Mouse (Mus musculus): ENCODE measurements around the gene Smyd3. TPM values are rescaled to one million over a fixed set of nuclear protein-coding genes. Genes with fewer than 3 reads are reported as not detected.

Gene Smyd3
- polyA plus RNA-seq, 1 experiment from 2014 or later: 21.4 TPM

- no peak for ATAC-seq (ENCODE audit: low FRiP score, low TSS enrichment)
- Histone ChIP-seq H3K27ac (ENCODE audit: low read length) (no peak overlapping the region), H3K9ac (replicated peaks; ENCODE audit: low read length) (no peak overlapping the region), H3K4me2 (replicated peaks; ENCODE audit: low read depth, low read length) (no peak overlapping the region), H3K4me1 (ENCODE audit: insufficient read depth, low read length) (no peaks in the 10 kb centered on the region), H3K36me3 (ENCODE audit: insufficient read depth, low read length) (0 out of 2 replicates have a peak, but pooled peaks cover 15% of the 10 kb centered on the region), H3K9me3 (ENCODE audit: low read length) (no peaks in the 10 kb centered on the region), H3K4me3 (ENCODE audit: low read length) (no peak overlapping the region), H3K27me3 (ENCODE audit: insufficient read depth, low read length) (no peaks in the 10 kb centered on the region)
- WGBS: 95% methylated on average over 3 of the region's 3 CpGs
Observed at GRCm38 (mm10) chr1:179539054-179539453, 21.2 kb upstream of the Smyd3 start.

- ATAC-seq (ENCODE audit: low FRiP score, low TSS enrichment): no peak
- Histone ChIP-seq H3K36me3 (ENCODE audit: insufficient read depth, low read length) (no peaks in the 10 kb centered on the region), H3K4me1 (ENCODE audit: insufficient read depth, low read length) (peaks cover 7% of the 10 kb centered on the region), H3K9ac (replicated peaks; ENCODE audit: low read length) (no peak overlapping the region), H3K27me3 (ENCODE audit: insufficient read depth, low read length) (no peaks in the 10 kb centered on the region), H3K4me2 (replicated peaks; ENCODE audit: low read depth, low read length) (no peak overlapping the region), H3K4me3 (ENCODE audit: low read length) (no peak overlapping the region), H3K27ac (ENCODE audit: low read length) (no peak overlapping the region), H3K9me3 (ENCODE audit: low read length) (no peaks in the 10 kb centered on the region)
- WGBS: 65% methylated on average over 3 of the region's 3 CpGs
Observed at GRCm38 (mm10) chr1:179519901-179520300, 2.1 kb upstream of the Smyd3 start.

- Histone ChIP-seq H3K4me2 (replicated peaks; ENCODE audit: low read depth, low read length) (peak overlapping the region; percentile 98), H3K27me3 (ENCODE audit: insufficient read depth, low read length) (no peaks in the 10 kb centered on the region)
- under 1% methylated on average over 21 of the region's 21 CpGs for WGBS
Observed at GRCm38 (mm10) chr1:179516941-179517712, 714 bp downstream of the Smyd3 start.

GRCm38 (mm10) chr1:179511895-179512294 lies 5.9 kb downstream of the Smyd3 start:
- H3K4me2 ChIP-seq (replicated peaks; ENCODE audit: low read depth, low read length): no peak overlapping the region
- no peak overlapping the region for H3K9ac ChIP-seq (replicated peaks; ENCODE audit: low read length)
- WGBS: 72% methylated on average over 7 of the region's 7 CpGs
- no peak for ATAC-seq (ENCODE audit: low FRiP score, low TSS enrichment)
- no peak overlapping the region for H3K27ac ChIP-seq (ENCODE audit: low read length)
- H3K36me3 ChIP-seq (ENCODE audit: insufficient read depth, low read length): no peaks in the 10 kb centered on the region
- no peaks in the 10 kb centered on the region for H3K27me3 ChIP-seq (ENCODE audit: insufficient read depth, low read length)
- no peak overlapping the region for H3K4me3 ChIP-seq (ENCODE audit: low read length)
- no peaks in the 10 kb centered on the region for H3K9me3 ChIP-seq (ENCODE audit: low read length)
- H3K4me1 ChIP-seq (ENCODE audit: insufficient read depth, low read length): peaks cover 7% of the 10 kb centered on the region

More at GRCm38 (mm10) chr1:179516941-179517712, 714 bp downstream of the Smyd3 start:
- H3K9ac ChIP-seq (replicated peaks; ENCODE audit: low read length): peak overlapping the region; percentile 79
- H3K9me3 ChIP-seq (ENCODE audit: low read length): no peaks in the 10 kb centered on the region
- ATAC-seq (ENCODE audit: low FRiP score, low TSS enrichment): peak; percentile 84
- peak overlapping the region; percentile 74 for H3K4me3 ChIP-seq (ENCODE audit: low read length)
- 0 out of 2 replicates have a peak overlapping the region, but pooled peaks have one; percentile 12 for H3K27ac ChIP-seq (ENCODE audit: low read length)
- no peaks in the 10 kb centered on the region for H3K36me3 ChIP-seq (ENCODE audit: insufficient read depth, low read length)
- H3K4me1 ChIP-seq (ENCODE audit: insufficient read depth, low read length): peaks cover 7% of the 10 kb centered on the region

GRCm38 (mm10) chr1:179510546-179511340 lies 7.1 kb downstream of the Smyd3 start:
- Histone ChIP-seq H3K27ac (ENCODE audit: low read length) (no peak overlapping the region), H3K4me2 (replicated peaks; ENCODE audit: low read depth, low read length) (no peak overlapping the region), H3K27me3 (ENCODE audit: insufficient read depth, low read length) (no peaks in the 10 kb centered on the region), H3K9me3 (ENCODE audit: low read length) (no peaks in the 10 kb centered on the region), H3K4me1 (ENCODE audit: insufficient read depth, low read length) (no peaks in the 10 kb centered on the region), H3K36me3 (ENCODE audit: insufficient read depth, low read length) (no peaks in the 10 kb centered on the region), H3K9ac (replicated peaks; ENCODE audit: low read length) (no peak overlapping the region), H3K4me3 (ENCODE audit: low read length) (no peak overlapping the region)
- no peak for ATAC-seq (ENCODE audit: low FRiP score, low TSS enrichment)
- 66% methylated on average over 13 of the region's 13 CpGs for WGBS

GRCm38 (mm10) chr1:179506530-179507315 lies 11.1 kb downstream of the Smyd3 start:
- H3K9ac ChIP-seq (replicated peaks; ENCODE audit: low read length): no peak overlapping the region
- H3K9me3 ChIP-seq (ENCODE audit: low read length): no peaks in the 10 kb centered on the region
- H3K27ac ChIP-seq (ENCODE audit: low read length): no peak overlapping the region
- H3K36me3 ChIP-seq (ENCODE audit: insufficient read depth, low read length): no peaks in the 10 kb centered on the region
- ATAC-seq (ENCODE audit: low FRiP score, low TSS enrichment): no peak
- no peak overlapping the region for H3K4me2 ChIP-seq (replicated peaks; ENCODE audit: low read depth, low read length)
- 61% methylated on average over 9 of the region's 9 CpGs for WGBS
- no peaks in the 10 kb centered on the region for H3K4me1 ChIP-seq (ENCODE audit: insufficient read depth, low read length)
- no peak overlapping the region for H3K4me3 ChIP-seq (ENCODE audit: low read length)
- H3K27me3 ChIP-seq (ENCODE audit: insufficient read depth, low read length): no peaks in the 10 kb centered on the region

GRCm38 (mm10) chr1:179502565-179502964 lies 15.3 kb downstream of the Smyd3 start:
- H3K4me2 ChIP-seq (replicated peaks; ENCODE audit: low read depth, low read length): no peak overlapping the region
- H3K9me3 ChIP-seq (ENCODE audit: low read length): peaks cover 2% of the 10 kb centered on the region; the same call in 1 of the 2 replicates
- H3K9ac ChIP-seq (replicated peaks; ENCODE audit: low read length): no peak overlapping the region
- no peak for ATAC-seq (ENCODE audit: low FRiP score, low TSS enrichment)
- no peaks in the 10 kb centered on the region for H3K36me3 ChIP-seq (ENCODE audit: insufficient read depth, low read length)
- H3K27ac ChIP-seq (ENCODE audit: low read length): no peak overlapping the region
- no peaks in the 10 kb centered on the region for H3K4me1 ChIP-seq (ENCODE audit: insufficient read depth, low read length)
- H3K27me3 ChIP-seq (ENCODE audit: insufficient read depth, low read length): no peaks in the 10 kb centered on the region
- WGBS: 21% methylated on average over 3 of the region's 3 CpGs
- no peak overlapping the region for H3K4me3 ChIP-seq (ENCODE audit: low read length)

GRCm38 (mm10) chr1:179499257-179499656 lies 18.6 kb downstream of the Smyd3 start:
- ATAC-seq (ENCODE audit: low FRiP score, low TSS enrichment): peak; percentile 58

GRCm38 (mm10) chr1:179492908-179493307 lies 24.9 kb downstream of the Smyd3 start:
- peaks cover 6% of the 10 kb centered on the region for H3K4me1 ChIP-seq (ENCODE audit: insufficient read depth, low read length)
- 84% methylated on average over 5 of the region's 5 CpGs for WGBS

More at GRCm38 (mm10) chr1:179499257-179499656, 18.6 kb downstream of the Smyd3 start:
- 71% methylated on average over 3 of the region's 3 CpGs for WGBS
- Histone ChIP-seq H3K9me3 (ENCODE audit: low read length) (peaks cover 4% of the 10 kb centered on the region; the same call in 1 of the 2 replicates), H3K4me3 (ENCODE audit: low read length) (no peak overlapping the region), H3K9ac (replicated peaks; ENCODE audit: low read length) (no peak overlapping the region), H3K27ac (ENCODE audit: low read length) (0 out of 2 replicates have a peak overlapping the region, but pooled peaks have one; percentile 13), H3K36me3 (ENCODE audit: insufficient read depth, low read length) (no peaks in the 10 kb centered on the region), H3K4me2 (replicated peaks; ENCODE audit: low read depth, low read length) (no peak overlapping the region), H3K4me1 (ENCODE audit: insufficient read depth, low read length) (no peaks in the 10 kb centered on the region), H3K27me3 (ENCODE audit: insufficient read depth, low read length) (no peaks in the 10 kb centered on the region)

More at GRCm38 (mm10) chr1:179492908-179493307, 24.9 kb downstream of the Smyd3 start:
- Histone ChIP-seq H3K9me3 (ENCODE audit: low read length) (peaks cover 4% of the 10 kb centered on the region; the same call in 1 of the 2 replicates), H3K4me2 (replicated peaks; ENCODE audit: low read depth, low read length) (no peak overlapping the region), H3K36me3 (ENCODE audit: insufficient read depth, low read length) (0 out of 2 replicates have a peak, but pooled peaks cover 3% of the 10 kb centered on the region), H3K4me3 (ENCODE audit: low read length) (no peak overlapping the region), H3K27ac (ENCODE audit: low read length) (no peak overlapping the region), H3K9ac (replicated peaks; ENCODE audit: low read length) (no peak overlapping the region), H3K27me3 (ENCODE audit: insufficient read depth, low read length) (no peaks in the 10 kb centered on the region)
- ATAC-seq (ENCODE audit: low FRiP score, low TSS enrichment): no peak

All from kidney, embryonic 16.5 days (tissue).